Mouse (Mus musculus) embryonic fibroblast, embryonic 13.5 days (primary cell): ENCODE data around the gene Mrpl52.

Source experiments
- CTCF ChIP-seq: IDR thresholded peaks from 2 replicates; pipeline ENCODE4 v1.5.1; 2011; ENCODE audit warnings: mild to moderate bottlenecking, control low read depth, low read length, moderate library complexity, borderline replicate concordance; ENCODE audit not compliant: insufficient read depth
- POLR2A ChIP-seq: IDR thresholded peaks from 2 replicates; pipeline ENCODE4 v1.6.1; 2011; ENCODE audit warnings: low read depth, mild to moderate bottlenecking, control low read depth, low read length, moderate library complexity

- TF ChIP-seq CTCF, result peak; percentile 32; the same call in 1 of the 2 replicates
- TF ChIP-seq POLR2A, result no peak
These were observed 14.0 kb upstream of the Mrpl52 start for GRCm38 (mm10) chr14:54412629-54413170.
